Mouse (Mus musculus) adipocyte (in vitro differentiated cells): ENCODE results near the gene Rpl9-ps6.

Experiments
- DNase-seq: peaks from one replicate; pipeline ENCODE4 v3.0.0-alpha.2; 2016; ENCODE audit warnings: low spot score

Gene Rpl9-ps6

DNA sequence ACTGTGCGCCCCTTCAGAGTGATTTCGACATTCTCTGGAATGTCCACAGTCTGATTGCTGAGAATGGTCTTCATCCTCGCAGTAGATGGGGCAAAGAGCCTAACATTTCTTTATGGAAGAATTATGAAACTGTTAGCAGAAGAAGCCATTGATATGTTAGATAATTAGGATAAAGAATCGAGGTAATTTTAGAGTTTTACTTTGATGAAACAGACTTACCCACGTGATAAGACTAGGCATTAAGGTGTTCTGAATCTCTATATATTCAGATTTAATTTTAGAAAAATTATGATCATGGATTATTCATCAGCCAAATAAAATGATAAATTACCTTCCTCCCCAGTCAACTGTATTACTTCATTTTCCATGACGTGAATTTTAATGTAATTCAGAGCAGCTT lies at the start of gene Rpl9-ps6:
Gene Rpl9-ps6 (minus strand): TSS at position 101 of the 400 bp plus-strand sequence.
- DNase-seq: no peak

DNA sequence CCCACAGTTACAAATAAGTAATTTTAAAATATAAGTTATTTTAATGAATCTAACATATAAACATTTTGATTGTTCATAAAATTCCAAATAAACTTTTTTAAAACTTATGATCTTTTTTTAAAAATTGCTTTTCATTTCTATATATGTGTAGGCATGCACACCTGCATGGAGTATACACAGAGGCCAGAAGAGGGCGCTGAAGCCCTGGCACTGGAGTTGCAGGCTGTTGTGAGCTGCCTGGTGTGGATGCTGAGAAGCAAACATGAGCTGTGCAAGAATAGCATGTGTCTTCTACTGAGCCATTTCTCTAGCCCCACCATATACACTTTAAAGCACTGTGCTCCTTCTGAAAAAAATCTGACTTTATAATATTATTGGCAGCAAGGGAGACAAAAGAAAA lies 46.1 kb upstream of the Rpl9-ps6 start:
- no peak for DNase-seq

DNA sequence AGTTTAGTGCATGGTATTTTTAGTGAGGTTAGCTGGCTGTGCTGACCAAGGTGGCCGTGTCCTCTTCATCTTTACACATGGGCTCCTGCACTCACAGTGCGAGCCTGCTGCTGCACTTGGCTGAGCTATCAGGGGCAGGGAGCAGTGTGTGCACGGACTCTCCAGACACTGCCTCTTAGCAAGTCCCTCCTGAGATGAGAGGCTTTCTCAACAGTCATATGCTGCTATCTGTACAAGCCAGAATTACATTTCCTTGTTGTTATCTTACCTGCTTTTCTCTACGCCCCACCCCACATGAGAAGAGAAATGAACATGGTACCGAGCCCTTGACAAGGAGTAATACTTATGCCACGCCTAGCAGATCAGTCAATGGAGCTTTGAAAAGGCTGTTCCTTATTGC lies 44.6 kb upstream of the Rpl9-ps6 start:
- DNase-seq: no peak

DNA sequence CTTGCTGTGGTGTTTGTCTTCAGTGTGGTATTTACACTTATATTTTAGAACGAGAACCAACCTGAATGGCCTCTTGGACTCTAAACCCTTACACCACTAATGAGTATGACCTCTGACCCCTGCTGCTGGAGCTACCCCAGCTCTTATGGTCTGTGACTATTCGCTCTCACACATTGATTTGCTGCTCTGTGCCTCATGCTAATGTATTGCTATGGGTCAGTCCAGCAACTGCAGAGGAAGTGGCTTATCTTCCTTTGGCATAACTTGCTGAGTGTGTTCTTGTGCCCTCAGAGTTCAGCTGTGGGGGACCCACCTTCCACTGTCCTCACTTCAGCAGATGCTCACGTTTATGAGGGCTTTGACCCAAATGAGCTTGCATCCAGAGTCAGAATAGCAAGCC lies 43.9 kb upstream of the Rpl9-ps6 start:
- DNase-seq: no peak

DNA sequence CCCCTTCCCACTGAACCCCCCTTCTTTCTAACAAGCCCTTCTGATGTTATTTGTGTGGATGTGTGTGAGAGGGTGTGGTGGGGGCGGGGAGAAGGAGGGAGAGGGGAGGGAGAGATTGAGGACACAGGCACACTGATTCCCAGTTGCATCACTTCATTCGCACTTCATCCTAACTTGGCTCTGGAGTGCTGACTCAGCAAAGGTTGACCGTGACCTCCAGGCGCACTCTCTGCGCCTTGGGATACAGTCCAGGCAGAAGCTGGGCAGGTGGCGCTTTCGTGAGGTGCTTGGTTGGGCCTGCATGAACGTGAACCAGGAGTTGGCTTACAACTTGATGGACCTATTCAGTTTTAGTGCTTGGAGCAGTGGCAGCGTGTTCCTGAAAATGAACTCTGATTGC lies 41.1 kb upstream of the Rpl9-ps6 start:
- no peak for DNase-seq

DNA sequence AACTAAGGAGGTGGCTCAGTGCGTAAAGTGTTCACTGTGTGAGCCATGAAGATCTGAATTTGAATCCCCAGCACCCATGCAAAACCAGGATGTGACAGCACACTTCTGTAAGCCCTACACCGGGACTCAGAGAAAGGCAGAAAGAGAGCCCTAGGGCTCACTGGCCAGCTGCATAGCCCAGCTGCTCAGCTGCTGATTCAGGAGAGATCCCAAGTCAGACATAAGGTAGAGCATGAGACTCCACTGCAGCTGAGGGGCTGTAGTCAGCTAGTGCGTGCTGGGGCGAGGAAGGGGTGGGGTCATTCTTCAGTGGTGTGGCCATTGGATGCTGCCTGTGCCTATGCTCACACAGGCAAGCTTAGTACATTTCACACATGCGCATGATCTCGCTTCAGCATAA lies 40.7 kb upstream of the Rpl9-ps6 start:
- DNase-seq: no peak

DNA sequence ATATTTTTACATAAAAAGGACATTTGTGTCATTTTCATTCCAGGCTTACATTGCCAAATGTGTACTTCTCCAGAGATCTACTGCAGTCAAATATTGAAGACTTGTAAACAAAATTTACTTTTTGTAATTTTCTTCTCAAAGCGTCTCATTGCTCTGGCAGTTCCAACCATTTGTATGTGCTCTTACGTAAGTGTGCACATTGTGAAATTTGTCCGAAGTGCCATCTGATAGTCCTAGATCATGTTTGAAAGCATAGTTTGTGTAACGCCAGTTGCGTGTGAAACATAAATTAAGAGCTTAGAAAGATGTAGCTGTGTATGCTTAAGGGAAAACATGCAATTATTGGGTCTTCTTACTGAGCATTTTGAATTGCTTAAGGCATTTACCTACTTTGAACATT lies 40.1 kb upstream of the Rpl9-ps6 start:
- DNase-seq: peak; percentile 66

DNA sequence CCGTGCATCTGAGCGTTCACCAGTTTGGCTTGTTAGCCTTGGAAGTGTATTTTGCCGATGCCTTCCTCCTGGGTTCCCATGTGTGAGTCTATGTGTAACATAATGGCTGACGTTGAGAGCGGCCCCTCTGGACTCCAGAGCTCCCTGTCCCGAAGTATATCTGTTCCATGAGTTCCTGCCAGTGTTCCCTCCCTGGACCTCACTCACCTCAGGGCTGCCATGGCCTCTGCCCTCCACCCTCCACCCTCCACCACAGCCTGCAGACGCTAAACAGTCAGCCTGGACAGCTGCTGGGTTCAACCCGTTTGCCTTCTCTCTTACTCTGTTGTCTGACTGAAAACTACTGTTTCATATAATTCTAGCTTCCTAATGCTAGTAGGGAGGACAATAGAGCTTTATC lies 39.7 kb upstream of the Rpl9-ps6 start:
- DNase-seq: peak; percentile 14

DNA sequence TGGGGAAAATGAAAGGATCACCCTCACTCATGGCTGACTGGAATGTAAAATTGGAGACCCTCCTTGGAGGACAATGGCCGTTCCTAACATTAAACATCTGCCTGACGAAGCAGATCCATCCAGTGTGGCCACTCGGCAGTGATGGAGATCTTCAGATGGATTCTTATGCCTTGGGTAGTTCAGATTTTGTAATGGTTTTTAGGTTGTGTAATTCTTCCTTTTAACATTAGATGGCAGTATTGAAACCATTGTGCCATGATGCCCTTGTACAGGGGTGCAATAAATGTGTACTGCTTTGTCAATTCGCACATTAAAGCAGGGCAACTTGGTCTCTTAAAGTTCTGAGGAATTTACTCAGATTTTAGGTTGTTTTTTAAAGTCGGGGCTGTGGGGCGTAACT lies 35.0 kb upstream of the Rpl9-ps6 start:
- peak; percentile 57 for DNase-seq

DNA sequence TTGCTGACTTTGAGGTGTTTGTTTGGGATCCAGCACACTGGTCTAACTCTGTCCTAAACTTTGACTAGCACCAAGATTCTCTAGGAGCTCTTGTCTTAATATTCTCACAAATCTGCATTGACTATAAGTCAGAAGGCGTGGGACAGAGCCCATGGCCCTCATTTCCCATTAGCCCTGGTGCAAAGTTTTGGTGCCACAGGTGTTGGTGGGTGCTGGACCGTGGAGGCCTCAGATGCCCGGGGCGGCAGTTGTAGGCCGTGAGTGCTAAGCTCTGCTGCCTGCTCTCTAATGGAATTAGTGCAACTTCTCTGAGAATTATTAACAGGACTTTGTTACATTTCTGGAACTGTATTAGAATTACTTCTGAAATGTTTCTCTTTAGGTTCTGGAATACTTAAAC lies 31.6 kb upstream of the Rpl9-ps6 start:
- DNase-seq: no peak

DNA sequence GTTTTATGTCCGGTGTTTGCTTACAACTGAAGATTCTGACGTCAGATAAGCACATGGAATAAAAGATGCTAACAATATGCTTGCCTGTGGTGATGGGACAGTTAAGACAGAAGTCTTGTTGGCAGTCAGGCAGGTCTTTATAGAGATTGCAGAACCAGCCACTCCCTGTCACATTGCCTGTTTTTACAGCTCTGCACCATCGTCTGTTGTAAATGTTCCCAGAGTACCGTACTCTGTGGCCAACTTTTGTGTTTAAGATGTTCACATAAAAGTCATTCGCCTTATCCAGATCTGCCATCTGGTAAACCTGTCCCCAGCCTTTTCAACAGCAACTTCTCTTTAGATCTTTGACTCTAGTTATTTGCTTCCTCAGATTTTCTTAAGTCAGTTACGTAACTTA lies 31.0 kb upstream of the Rpl9-ps6 start:
- DNase-seq: no peak

DNA sequence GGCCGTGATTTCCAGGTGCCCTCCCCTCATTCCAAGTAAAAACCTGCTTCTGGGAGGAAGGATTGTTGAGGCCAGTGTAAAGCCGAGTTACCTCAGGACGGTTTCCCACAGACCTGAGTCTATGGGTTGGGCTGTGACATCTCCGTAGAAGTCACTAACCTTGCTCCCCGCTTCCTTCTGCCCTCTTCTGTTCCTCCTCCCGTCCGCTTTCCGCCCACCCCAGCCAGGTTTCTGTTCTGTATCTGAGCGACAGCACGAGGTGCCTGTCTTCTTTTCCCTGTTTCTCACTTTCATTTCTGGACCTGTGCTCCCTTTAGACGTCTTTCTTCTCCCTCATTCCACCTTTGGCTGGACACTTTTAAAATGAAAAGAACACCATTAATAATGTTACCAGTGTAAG lies 28.7 kb upstream of the Rpl9-ps6 start:
- no peak for DNase-seq

DNA sequence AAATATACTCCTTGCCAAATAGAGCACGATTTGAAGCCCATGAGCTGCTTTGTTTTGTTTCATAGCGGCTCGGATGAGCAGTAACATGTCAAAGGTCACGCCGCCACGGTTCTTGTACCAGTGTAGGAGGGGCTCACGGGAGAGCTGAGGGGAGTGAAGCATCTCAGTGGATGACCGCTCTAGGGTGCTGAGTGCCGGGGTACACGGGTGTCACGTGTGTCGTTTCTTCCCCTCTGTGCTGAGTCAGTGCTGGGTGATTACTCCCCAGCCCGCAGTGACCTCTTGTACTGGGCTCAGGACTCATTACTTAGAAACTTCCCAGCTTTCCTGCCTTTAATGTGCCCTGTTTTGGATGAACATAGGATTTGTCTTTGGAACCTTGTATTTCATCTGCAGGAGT lies 28.2 kb upstream of the Rpl9-ps6 start:
- DNase-seq: no peak

DNA sequence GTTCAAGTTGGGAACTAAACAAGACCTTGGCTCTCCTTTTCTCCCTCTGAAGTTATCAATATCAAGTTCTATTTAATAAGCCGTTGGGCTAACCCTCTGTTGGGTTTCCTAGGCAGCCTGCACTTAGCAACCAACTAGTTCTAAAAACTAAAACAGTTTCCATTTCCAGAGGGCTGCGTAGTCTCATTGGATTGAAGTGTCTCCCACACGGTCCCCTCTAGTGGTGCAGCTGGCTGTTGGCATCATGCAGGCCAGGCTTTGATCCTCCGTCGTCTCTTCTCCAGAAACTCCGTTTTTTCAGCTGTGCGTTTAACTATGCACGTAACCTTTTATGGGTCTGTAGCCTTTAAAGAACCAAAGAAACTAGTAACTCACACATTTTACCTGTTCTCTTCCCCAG lies 27.1 kb upstream of the Rpl9-ps6 start:
- no peak for DNase-seq

DNA sequence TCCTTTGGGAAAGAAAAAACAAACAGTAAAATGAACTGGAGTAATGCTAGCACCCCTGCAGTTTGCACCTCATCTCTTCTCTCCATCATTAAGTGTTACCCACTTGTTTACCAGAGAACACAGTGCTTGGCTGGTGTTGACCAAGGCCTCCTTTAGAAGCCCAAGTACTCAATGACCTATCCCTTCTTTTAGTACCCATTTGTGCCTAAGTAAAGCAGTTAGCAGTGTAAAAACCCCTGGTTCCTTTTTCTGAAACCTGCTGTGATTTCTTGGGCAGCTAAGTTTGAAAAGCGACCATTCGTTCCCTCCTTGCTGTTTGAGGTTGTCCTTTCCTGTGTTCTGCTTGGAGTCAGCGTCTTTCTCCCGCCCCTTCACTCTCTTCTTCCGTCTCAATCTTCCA lies 26.6 kb upstream of the Rpl9-ps6 start:
- no peak for DNase-seq

DNA sequence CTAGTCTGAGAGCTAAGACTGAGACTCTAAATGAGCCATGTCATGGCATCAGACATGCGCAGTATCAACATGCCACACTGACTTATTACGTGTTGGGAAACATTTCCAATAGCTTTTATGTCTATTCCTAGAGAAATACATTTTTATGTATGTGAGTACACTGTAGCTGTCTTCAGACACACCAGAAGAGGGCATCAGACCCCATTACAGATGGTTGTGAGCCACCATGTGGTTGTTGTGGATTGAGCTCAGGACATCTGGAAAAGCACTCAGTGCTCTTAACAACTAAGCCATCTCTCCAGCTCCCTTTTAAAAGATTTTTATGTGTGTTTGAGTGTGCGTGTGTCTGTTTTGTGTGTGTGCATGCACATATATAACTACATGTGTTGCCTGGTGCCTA lies 26.0 kb upstream of the Rpl9-ps6 start:
- no peak for DNase-seq

DNA sequence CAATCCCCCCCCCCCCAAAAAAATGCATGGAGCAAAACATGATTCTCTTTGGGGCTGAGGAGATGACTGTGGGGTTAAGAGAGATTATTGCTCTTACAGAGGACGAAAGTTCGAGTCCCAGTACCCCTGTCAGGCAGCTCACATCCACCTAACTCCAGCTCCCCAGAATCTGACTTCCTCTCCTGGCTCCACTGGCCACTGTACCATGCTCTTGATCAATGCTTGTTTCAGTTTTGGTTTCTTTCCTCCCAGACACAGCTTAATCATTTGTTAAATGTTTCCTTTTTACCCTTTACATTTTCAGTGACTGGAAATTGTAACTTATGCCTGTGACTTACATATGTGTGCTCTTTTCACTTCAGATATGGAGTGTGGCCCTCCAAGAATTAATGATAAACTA lies 24.6 kb upstream of the Rpl9-ps6 start:
- DNase-seq: no peak

DNA sequence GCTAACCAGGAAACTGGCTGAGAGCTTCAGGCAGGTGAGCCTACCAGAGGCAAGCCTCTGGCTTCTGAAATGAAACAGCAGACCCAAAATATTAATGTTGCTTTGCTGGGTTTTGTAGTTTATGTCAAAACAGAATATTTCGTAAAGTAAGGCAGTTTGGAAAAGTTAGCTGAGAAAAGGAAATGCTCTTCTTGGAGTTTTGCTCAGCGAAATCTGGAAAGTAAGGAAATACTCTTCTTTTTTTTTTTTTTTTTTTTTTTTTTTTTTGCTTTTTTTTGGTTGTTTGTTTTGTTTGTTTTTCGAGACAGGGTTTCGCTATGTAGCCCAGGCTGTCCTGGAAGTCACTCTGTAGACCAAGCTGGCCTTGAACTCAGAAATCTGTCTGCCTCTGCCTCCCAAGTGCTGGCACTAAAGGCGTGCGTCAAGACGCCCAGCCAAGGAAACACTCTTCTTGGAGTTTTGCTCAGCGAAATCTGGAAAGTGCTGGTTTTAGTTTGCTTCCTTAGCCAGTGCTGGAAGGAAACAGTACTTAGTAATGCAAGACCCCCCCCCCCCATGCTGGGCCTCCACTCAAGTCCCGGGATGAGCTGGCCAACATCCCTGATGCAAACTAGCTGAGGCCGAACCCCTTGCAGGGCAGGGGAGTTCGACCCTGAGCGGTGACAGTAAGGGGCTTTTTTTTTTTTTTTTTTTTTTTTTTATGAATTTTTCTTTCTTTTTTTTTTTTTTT lies 23.0 kb upstream of the Rpl9-ps6 start:
- no peak for DNase-seq

DNA sequence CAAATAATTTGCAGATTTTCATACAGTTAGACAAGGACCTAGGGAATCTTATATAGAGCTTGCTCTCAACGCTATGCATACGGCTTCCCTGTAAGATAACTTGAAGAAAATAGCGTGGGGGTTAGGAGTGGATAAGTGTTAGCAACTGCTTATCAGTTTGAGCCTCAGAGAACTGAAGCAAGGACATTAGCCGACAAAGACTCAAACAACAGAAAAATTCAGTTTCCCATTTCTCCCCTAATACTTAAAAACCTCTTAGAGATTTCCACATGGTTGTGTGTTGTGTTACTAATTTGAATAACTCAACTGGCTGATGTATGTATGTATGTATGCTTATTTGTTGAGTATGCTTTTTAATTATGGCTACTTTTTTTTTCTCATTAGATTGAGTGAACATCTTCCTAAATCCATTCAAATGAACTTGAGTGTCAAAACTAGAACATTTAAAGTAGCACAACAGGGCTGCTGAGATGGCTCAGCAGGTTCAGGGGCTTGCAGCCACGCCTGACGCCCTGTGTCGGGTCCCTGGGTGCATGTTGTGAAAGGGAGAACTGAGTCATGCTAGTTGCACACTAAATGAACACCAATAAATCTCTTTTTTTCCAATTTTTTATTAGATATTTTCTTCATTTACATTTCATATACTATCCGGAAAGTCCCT lies 21.3 kb upstream of the Rpl9-ps6 start:
- no peak for DNase-seq

DNA sequence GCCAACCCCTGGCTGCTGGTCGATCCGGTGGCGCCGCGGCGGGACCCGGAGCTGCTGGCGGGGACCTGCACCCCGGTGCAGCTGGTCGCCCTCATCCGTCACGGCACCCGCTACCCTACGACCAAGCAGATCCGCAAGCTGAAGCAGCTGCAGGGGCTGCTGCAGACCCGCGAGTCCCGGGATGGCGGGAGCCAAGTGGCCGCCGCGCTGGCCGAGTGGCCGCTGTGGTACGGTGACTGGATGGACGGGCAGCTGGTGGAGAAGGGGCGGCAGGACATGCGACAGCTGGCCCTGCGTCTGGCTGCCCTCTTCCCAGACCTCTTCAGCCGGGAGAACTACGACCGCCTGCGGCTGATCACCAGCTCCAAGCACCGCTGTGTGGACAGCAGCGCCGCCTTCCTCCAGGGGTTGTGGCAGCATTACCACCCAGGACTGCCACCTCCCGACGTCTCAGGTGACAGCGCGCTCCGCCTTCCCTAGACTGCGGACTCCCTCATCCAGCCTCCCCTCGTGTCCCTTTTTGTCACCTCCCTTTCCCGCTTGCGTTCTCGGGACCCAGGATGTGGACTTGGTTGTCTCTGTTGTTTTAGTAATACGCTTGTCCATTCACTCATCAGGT lies 19.8 kb upstream of the Rpl9-ps6 start:
- DNase-seq: peak; percentile 67

DNA sequence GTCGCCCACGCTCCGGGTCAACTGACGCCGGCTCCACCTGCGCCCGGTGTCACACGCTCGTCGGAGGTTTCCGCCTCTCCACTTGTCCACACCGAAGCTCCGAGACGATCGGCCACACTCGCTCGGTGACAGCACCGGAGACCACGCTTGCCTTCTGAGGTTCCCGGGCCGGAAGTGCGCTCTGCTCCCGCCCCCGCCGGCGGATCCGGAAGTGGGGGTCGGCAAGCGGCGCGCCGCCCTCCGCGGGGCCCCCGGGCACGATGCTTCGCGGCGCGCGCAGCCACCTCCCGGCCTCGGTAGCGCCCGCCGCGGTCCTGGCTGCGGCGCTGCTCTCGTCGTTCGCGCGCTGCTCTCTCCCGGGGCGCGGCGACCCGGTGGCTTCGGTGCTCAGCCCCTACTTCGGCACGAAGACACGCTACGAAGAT lies 19.3 kb upstream of the Rpl9-ps6 start, which contains the start of gene Minpp1:
Gene Minpp1 (plus strand): TSS at position 89 of the 425 bp plus-strand sequence.
- DNase-seq: peak; percentile 65

DNA sequence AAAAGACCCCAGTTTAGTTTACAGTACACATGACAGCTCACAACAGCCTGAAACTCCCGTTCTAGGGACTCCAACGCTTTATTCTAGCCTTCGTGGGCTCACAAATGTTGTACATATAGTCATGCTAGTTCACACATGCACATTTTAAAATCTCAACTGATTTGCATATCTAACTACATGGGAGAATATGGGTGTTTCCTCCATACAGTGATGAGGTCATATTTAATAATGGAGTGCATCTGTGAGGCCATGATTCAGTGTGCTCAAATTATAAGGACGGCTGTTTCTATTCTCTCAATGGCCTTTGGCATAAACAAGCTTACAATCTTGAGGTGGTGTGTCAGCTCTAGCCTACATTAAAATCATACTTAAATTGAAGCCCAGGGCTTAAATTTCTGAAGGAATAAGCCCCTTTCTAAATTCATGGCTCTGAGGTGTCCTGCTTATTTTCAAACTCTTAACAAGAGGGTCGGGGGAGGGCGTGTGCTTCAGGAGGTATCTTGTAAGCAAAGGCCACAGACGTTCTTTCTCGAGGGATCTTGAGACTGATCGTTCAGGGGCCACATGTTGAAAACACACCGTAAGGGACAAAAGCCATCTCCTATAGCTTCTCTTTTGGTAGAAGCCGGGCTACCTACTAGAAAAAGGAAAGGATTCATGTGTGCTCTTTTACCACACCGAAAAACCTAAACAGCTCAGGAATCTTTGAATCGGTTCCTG lies 18.7 kb upstream of the Rpl9-ps6 start:
- DNase-seq: no peak

DNA sequence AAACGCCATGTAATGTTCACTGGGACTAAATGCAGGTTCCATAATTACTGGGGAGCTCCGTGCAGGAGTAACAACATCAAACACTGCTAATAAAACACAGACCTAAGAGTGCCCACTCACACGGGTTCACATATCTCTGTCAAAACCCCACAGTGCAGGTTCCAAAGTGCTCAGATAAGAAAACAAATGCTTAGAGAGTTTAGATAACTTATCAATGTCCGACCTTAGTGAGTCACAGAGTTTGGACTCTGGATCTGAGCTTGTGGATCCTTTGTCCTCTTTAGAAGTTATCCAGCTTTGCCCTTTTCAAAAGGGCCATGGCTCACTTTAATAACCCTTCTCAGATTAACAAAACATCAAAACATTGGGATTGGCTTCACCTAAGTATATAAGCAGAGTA lies 15.1 kb upstream of the Rpl9-ps6 start:
- DNase-seq: no peak
